Mouse (Mus musculus) ovary, postnatal 10 days (tissue): ENCODE data around the gene Myl9.

ENCODE experiments used
- DNase-seq: peaks from one replicate; pipeline ENCODE4 v3.0.0; 2022; ENCODE audit warnings: low spot score

Gene Myl9

GRCm38 (mm10) chr2:156764747-156765146, 10.5 kb upstream of the Myl9 start:
- DNase-seq, result no peak

- no peak for DNase-seq
Observed at GRCm38 (mm10) chr2:156765593-156765992, 9.6 kb upstream of the Myl9 start.

GRCm38 (mm10) chr2:156766227-156767019, 8.8 kb upstream of the Myl9 start:
- no peak for DNase-seq

- no peak for DNase-seq
Observed at GRCm38 (mm10) chr2:156767108-156767507, 8.1 kb upstream of the Myl9 start.

GRCm38 (mm10) chr2:156769274-156769673, 5.9 kb upstream of the Myl9 start:
- DNase-seq, result no peak

- DNase-seq, result no peak
Observed at GRCm38 (mm10) chr2:156773470-156773869, 1.8 kb upstream of the Myl9 start.

- no peak for DNase-seq
Observed at GRCm38 (mm10) chr2:156774035-156774737, 1.0 kb upstream of the Myl9 start.

- DNase-seq, result no peak
Observed at GRCm38 (mm10) chr2:156775455-156776435, 525 bp downstream of the Myl9 start.

- DNase-seq, result no peak
Observed at GRCm38 (mm10) chr2:156776907-156777306, 1.7 kb downstream of the Myl9 start.

- no peak for DNase-seq
Observed at GRCm38 (mm10) chr2:156777326-156778004, 2.2 kb downstream of the Myl9 start.

GRCm38 (mm10) chr2:156778571-156778970, 3.4 kb downstream of the Myl9 start:
- no peak for DNase-seq

GRCm38 (mm10) chr2:156779036-156779435, 3.8 kb downstream of the Myl9 start:
- DNase-seq, result no peak

GRCm38 (mm10) chr2:156779488-156779887, 4.3 kb downstream of the Myl9 start:
- no peak for DNase-seq

- no peak for DNase-seq
Observed at GRCm38 (mm10) chr2:156780129-156780528, 4.9 kb downstream of the Myl9 start.

GRCm38 (mm10) chr2:156780752-156781151, 5.5 kb downstream of the Myl9 start:
- DNase-seq, result no peak

GRCm38 (mm10) chr2:156781281-156781680, 6.1 kb downstream of the Myl9 start:
- no peak for DNase-seq

- no peak for DNase-seq
Observed at GRCm38 (mm10) chr2:156781836-156782480, 6.7 kb downstream of the Myl9 start.

- no peak for DNase-seq
Observed at GRCm38 (mm10) chr2:156782481-156783348, 7.5 kb downstream of the Myl9 start.

- no peak for DNase-seq
Observed at GRCm38 (mm10) chr2:156783349-156783728, 8.1 kb downstream of the Myl9 start.

GRCm38 (mm10) chr2:156784016-156784585, 8.9 kb downstream of the Myl9 start:
- no peak for DNase-seq
